Mouse (Mus musculus) gastrocnemius, postnatal 10 days (tissue): Measurements from ENCODE around the gene Zmynd8. TPM values are rescaled to one million over a fixed set of nuclear protein-coding genes. Genes with fewer than 3 reads are reported as not detected.
"Not testable (repeated sequence)": the region's sequence is repeated elsewhere in the genome, so short reads cannot be mapped to it uniquely, and the experiment has no call there.

Experiments
- DNase-seq: peaks from one replicate; pipeline ENCODE4 v3.0.0; 2021; ENCODE audit warnings: mixed read lengths
- total RNA-seq, 2 experiments: library from RNA; stranded (reverse); gene quantifications; 2 replicates each; pipeline ENCODE4 v1.2.3; 2021

Zmynd8 gene
- total RNA-seq, 2 experiments from 2014 or later: 29.6 to 30.4 TPM

DNA sequence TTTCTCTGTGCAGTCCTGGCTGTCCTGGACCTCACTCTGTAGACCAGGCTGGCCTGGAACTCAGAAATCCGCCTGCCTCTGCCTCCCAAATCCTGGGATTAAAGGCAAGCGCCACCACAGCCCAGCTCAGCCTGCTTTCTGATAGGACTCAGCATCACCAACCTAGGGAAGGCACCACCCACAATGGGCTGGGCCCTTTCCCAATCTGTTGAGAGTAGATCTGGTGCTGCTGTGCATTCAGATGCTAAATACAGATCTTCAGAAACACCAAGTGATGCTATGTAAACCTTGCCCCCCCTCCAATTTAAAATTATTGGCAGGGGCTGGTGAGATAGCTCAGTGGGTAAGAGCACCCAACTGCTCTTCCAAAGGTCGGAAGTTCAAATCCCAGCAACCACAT lies 98.6 kb downstream of the Zmynd8 start:
- not testable (repeated sequence) for DNase-seq

DNA sequence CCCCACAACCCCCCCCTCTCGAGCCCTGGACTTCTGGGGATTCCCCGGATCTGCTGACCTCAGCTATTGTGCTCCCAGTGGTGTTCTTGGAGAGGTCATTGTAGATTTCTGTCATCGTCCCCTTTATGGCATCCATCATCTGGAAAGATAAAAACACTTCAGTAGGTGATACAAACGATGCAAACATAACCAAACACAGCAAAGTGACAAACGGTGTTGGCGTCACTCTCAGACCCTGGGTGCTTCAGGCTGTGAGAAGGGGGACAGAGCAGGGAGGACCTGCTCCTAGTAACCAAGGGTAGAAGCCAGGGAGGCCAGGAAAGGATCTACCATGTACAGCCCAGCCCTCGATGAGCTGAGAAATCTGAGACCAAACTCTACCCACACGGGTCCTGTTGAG lies 100.9 kb downstream of the Zmynd8 start:
- DNase-seq: no peak

GRCm38 (mm10) chr2:165793283-165793638 lies 105.6 kb downstream of the Zmynd8 start:
- DNase-seq: no peak

GRCm38 (mm10) chr2:165792431-165793282 lies 106.2 kb downstream of the Zmynd8 start:
- DNase-seq: no peak

DNA sequence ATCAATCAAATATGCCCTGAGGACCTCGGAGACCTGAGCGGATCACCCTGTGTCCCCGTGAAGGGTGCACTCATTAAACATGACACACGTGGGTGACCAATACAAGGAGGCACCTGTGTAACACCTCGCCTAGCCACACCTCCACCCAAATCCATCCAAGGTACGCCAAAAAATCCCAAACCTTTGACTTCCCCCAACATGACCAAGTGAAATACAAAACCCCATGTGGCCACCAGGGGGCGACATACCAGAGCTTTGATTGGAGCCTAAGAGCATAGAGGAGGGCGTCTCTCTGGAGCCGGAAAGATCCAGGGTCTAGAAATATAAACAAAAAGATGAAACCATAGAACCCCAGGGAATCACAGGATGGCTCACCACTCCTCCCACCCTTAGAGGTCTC lies 107.2 kb downstream of the Zmynd8 start:
- DNase-seq: peak; percentile 71

DNA sequence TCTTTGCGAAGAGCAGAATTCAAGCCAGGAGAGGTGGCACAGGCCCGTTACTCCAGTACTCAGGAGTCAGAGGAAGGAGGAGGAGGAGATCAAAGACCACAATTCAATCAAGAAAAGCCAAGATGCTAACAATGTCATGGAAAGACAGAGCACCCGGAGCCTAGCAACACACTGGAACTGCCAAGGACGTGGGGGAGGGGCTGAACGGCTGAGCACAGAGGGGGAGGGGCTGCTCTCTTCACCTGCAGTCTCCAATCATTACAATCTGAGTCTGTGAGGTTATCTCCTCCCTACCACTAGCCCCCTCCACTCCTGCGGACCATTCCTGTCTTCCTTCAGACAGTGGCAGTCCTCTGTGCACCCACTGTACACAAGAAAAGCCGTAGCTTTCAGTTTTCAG lies 107.8 kb downstream of the Zmynd8 start:
- DNase-seq: no peak

DNA sequence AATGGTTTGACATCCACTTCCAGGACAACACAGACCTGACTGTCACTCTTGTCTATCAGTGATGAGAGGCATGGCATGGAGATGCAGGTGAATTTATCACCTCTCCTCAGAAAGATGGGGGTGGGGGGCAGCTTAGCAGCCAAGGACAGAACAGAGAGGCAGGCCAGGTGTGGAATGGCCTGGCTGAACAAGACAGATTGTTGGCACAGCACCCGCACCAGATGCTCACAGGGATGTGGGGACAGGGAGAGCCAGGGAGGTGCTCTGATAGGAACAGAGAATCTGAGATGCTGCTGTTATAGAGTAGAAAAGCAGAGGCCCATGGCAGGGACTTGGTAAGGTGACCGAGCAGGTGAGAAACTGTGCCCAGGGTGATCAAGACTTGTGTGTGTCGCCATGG lies 109.1 kb downstream of the Zmynd8 start:
- DNase-seq: no peak

DNA sequence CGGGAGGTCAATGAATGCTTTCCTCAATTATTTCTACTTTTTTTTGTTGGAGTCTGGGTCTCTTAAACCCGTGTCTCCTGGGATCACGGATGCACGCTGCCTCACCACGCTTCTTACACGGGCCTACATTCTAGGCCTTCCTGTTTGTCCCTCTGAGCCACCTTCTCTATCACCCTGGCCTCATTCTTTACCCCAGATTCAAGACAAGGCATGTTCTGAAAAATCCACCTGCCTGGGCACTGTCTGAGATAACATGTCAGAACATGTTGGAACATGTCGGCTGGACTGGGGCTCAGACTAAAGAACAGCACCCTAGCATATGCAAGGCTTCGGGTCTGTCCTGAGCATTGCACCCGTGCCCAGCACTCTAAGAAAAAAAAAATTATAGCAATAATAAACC lies 110.0 kb downstream of the Zmynd8 start:
- DNase-seq: no peak

DNA sequence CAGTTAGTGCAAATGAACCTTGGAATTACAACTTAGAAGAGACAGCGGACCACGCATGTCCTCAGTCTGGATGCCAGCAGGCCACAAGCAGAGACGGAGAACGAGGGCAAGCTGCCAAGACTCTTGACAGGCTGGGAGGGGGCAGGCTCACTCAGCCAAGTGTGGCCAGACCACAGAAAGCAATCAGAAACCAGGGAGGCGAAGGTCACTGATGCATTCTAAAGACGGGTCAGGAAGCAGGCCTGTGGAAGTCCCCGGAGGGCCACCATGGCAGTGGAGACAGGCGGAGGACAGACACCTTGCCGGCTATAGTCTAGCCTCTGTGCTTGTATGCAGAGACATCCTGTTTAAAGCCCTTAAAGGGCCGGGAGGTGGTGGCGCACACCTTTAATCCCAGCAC lies 110.8 kb downstream of the Zmynd8 start:
- peak; percentile 77 for DNase-seq

- DNase-seq: no peak
These were observed 112.3 kb downstream of the Zmynd8 start for GRCm38 (mm10) chr2:165786467-165786866.

GRCm38 (mm10) chr2:165785312-165786036 lies 113.3 kb downstream of the Zmynd8 start:
- no peak for DNase-seq

DNA sequence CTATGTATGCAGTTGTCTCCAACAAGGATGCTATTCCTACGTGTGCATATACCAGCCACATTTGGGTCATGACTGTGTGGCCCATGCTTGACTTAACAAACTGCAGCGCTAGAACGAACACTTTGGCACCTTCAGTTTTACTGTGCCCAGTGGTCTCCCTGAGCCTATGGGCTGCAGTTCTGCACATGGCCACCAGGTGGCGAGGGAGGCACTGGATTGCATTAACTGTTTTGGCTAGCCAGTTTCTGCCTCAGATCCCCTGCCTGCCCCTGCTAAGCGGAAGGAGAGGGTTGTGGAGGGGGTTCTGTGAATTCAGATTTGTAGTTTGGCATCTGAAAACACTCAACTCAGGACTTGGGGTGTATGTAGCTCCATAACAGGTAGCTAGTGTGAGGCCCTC lies 116.5 kb downstream of the Zmynd8 start:
- peak; percentile 87 for DNase-seq

- DNase-seq: peak; percentile 68
These were observed 119.9 kb downstream of the Zmynd8 start for GRCm38 (mm10) chr2:165778927-165779326.

- no peak for DNase-seq
These were observed 129.4 kb downstream of the Zmynd8 start for GRCm38 (mm10) chr2:165769375-165769948.

DNA sequence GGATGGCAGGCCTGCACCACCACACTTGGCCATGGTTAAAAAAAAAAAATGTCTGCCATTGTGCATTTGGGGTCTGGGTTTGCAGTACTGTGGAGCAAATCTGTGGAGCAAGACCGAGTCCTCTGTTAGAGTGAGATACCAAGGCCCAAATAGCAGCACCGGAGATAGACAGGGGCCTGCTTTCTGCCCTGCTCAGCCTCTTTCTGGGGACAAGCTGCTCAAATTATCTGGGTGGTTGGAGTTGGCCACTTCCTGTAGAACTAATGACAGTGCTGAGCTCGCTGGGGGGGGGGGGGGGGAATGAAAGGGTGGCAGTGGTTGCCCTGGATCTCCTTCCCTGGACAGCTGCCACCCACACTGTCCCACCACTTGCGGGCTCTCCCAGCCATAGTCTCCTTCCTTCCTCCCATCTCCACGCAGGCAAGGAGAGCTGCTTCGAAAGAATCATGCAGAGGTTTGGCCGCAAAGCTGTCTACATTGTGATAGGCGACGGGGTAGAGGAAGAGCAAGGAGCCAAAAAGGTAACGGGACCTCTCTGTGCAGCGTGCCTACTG lies 129.9 kb downstream of the Zmynd8 start:
- no peak for DNase-seq

- no peak for DNase-seq
These were observed 139.3 kb downstream of the Zmynd8 start for GRCm38 (mm10) chr2:165759421-165759985.

GRCm38 (mm10) chr2:165758534-165758933 lies 140.3 kb downstream of the Zmynd8 start:
- no peak for DNase-seq

DNA sequence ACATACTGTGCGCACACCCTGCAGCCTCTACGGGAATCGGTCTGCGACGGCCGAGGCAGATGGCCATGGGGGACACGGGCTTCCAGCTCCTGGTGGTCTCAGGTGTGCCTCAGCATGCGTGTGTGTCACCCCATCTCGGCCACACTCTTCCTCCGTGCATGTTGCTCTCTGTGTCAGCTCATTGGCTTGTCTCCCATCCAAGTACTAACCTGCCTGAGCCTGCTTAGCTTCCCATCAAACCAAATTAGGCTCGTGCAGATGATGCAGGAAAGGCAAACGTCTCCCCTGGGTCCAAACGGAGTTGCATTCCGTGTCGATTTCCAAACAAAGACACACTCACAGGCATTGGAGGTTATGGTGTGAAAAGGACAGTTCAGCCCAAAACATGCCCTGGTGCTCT lies 141.0 kb downstream of the Zmynd8 start:
- DNase-seq: no peak

- no peak for DNase-seq
These were observed 146.1 kb downstream of the Zmynd8 start for GRCm38 (mm10) chr2:165752704-165753103.

DNA sequence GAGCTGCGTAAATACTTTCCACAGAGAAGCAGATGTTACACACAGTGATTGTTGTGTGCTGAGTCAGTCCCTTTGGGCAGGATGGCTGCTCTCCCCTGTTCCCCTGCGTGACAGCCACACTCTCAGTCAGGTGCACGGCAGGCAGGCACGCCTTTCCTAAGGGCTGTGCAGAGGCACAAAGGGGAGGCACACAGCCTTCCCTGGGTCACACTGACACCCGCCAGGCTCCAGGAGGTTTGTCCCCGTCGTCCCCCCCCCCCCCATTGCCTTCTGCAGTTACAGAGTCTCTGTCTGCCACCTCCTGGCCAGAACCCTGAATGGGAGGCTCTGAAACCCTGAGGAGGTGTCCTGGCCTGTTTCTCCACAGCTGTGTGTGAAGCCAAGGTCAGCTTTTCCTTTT lies 147.7 kb downstream of the Zmynd8 start:
- peak; percentile 38 for DNase-seq

DNA sequence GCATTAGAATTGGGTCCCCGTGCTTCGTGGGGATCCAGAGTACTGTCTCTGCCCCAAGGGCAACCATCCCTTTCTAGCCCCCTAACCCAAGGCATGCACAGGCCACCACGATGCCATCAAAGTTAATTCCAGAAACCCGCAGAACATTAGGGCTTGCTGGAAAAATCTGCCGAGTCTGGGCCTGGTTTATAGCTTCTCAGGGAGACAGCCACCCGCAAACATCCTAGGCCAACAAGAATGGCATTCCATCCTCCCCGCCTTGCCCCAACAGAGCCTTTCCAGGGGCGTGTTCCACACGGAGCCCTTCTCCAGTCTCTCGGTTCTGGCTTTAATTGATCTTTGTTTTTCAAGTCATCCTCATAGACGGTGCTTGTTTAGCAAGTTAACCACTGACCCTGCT lies 150.4 kb downstream of the Zmynd8 start:
- no peak for DNase-seq

DNA sequence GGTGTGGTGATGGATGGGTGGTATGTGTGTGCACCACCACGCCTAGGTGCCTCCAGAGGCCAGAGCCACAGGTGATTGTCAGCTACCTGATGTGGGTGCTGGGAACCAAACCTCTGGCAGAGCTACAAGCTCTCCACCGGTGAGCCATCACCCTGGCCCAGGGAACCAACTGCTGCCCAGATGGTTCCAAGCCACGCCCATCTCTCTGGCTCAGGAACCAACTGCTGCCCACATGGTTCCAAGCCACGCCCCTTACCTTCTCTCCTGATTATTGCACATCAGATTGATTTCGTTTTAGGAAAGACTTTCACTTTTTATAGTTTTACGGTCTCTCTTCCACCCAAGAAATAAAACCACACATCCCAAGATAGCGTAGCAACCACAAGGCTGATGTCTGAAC lies 150.8 kb downstream of the Zmynd8 start:
- DNase-seq: no peak
